Mouse (Mus musculus) CD8-positive naive resting alpha-beta T cell, adult 2 months (primary cell): ENCODE data around the gene Gm21411.
"Not testable (repeated sequence)": the region's sequence is repeated elsewhere in the genome, so short reads cannot be mapped to it uniquely, and the experiment has no call there.

Experiments used
- DNase-seq, 2 experiments: peaks; one replicate each; pipeline ENCODE4 v3.0.0; 2022; ENCODE audit warnings: low read depth in 2 of 2, low spot score in 2 of 2

Gm21411 gene

DNA sequence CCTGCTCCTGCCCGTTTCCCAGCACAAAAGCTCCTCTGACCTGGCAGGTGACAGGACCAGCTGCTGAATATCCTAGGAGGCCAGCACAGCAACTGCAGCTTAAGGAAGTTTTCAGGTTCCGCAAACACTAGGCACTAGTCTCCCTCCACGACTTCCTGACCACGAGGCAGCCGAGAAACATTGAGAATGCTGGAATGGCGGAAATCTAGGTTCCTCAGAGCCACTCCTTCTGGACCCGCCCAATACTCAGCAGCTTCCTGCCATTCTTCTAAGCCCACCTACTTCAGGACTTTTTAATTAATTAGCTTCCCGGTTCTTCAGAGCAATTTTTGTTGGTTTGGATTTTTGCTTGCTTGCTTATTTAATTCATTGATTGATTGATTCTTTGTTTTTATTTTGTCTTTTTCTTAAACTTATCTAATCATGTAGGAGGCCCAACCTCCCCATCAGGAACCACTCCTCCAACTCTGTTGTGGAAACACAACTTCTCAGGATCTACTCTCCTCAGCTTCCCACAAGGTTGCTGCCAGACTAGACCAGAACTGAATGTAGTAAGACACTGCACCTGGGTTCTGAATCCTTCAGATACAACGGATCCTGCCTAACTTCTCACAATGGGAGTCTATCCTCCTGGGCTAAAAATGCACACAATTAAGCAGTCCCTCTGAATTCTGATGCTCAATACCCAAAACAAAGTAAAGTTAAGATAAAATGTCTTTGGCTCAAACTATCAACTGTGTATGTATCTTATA lies at the start of gene Gm21411:
Gm21411 (minus strand) TSS at position 205 of the 752 bp plus-strand sequence.
- DNase-seq: not testable (repeated sequence)

DNA sequence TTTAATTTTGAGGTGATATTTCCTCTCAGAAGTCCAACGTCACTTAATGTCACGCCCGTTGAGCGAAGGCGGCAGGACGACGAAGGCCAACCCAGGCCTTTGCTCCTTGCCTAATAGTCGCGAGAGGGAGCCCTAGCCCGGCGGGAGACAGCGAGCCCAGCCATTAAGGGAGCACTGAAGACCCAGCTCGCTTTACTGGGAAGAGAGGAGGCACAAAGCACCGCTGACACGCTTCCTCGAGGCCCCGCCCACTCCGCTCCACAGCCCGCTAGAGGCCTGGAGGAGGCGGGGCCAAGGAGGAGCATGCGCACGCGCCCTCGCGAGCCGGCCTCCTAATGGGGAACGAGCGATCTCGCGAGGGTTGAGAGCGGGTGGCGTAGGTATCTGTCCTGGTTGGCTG lies 32.3 kb upstream of the Gm21411 start:
- DNase-seq: not testable (repeated sequence)

DNA sequence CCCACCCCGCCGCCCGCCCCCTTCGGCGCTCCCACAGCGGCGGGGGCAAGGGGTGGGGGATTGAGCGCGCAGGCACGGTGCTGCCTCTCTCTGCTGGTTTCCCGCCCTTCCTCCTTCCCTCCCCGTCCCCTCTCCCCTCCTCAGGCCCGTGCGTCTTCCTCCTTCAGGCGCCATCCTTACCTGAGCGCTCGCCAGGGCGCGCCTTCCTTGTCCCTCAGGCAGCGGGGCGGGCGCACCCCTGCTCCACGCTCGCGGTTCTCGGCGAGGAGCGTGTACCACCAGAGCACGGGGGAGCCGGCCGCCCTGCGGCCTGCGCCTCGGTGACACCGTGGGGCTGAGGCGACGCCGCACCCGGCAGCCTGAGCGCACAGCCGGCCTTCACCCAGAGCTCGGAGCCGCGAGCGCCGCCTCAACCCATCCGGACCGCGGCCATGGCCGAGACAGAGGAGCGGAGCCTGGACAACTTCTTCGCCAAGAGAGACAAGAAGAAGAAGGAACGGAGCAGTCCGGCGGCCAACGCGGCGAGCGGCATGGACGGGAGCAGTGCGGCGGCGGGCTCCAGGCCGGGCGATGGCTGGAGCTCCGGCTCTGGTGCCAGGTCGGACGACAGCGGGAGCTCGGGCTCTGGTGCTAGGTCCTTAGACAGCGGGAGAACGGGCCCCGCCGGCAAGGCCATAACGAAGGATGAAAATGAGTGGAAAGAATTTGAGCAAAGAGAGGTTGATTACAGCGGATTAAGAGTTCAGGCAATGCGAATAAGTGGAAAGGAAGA lies 23.1 kb upstream of the Gm21411 start:
- no peak for DNase-seq

DNA sequence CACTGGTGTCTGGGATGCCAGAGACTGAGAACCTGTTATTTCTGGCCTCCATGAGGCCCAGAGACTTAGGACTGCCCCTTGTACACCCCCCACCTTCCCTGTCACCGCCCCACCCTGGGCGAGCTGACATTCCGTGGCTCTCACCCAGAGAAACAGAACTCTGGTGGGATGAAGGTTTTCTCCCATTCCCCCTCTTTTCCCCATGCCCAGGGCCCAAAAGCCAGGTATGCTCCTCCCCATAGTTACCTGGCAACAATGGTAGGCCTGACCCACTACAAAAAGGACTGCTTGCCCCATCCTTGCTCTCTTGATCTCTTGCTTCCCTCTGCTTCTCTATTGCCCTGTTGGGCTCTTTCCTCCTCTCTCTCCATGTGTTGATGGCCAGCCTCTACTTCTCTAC lies 5.8 kb upstream of the Gm21411 start:
- no peak for DNase-seq

DNA sequence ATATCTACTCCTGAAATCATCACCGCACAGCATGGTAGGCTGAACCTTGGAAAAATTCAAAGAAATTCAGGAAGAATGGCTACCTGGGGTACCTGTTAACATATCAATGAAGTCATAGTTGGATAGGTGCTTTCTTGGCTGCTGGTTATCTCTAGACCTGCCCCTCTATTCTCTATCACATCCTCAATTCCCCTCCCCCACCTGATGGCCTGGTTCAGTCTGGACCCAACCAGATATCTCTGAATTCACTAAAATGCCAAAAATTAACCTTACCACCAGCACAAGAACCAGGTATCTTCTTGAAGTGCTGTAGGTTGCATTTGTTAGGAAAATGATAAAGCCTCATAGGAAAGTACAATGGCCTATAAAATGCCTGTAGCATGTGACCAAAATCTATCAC lies 1.3 kb downstream of the Gm21411 start:
- not testable (repeated sequence) for DNase-seq

DNA sequence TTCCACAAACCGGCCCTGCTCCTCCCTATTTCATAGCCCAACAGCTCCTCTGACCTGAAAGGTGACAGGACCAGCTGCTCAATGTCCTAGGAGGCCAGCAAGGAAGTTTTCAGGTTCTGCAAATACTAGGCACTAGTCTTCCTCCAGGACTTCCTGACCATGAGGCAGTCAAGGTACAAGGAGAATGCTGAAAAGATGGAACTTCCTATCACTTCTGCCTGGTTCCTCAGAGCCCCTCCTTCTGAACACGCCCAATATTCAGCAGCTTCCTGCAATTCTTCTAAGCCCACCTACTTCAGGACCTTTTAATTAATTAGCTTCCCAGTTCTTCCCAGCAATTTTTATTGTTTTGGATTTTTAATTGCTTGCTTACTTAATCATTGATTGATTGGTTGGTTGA lies 4.6 kb downstream of the Gm21411 start:
- DNase-seq: not testable (repeated sequence)

DNA sequence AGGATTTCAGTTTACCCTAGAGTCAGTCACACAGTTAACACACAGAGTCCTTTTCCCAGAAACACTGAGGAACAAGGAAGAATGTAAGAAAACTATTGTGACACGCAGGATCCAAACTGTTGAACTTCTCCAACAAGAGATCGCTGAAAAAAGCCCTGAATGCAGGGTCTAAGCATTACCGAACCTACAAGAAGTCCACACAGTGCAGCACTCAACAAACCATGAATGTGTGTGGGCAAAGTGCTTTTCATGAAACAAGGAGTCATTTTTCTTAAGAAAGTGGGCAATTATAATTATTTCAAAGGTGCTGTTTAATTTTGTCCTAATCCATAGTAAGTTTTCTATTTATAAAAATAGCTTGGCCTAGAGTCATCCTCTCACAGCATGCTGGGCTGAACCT lies 6.3 kb downstream of the Gm21411 start:
- not testable (repeated sequence) for DNase-seq
